Mouse (Mus musculus) embryonic facial prominence, embryonic 15.5 days (tissue): Measurements from ENCODE around the gene Entr1. TPM values are rescaled to one million over a fixed set of nuclear protein-coding genes. Genes with fewer than 3 reads are reported as not detected.
"Not testable (repeated sequence)": the region's sequence is repeated elsewhere in the genome, so short reads cannot be mapped to it uniquely, and the experiment has no call there.

Experiments
- ATAC-seq: fragments of 200-750 bp; cut with Nextera tagmentation; 2 replicates; pipeline ENCODE4 v1.8.0; 2017; ENCODE audit warnings: low read depth, moderate TSS enrichment; ENCODE audit not compliant: insufficient number of reproducible peaks, low FRiP score, low TSS enrichment
- H3K27ac ChIP-seq: fragments of 300-500 bp; sonication (generic); replicated peaks from 2 replicates; pipeline ENCODE4 v1.5.1; 2015; ENCODE audit warnings: mild to moderate bottlenecking, inconsistent platforms
- H3K27me3 ChIP-seq: fragments of 300-500 bp; sonication (generic); 2 replicates; pipeline ENCODE4 v1.6.1; 2015; ENCODE audit warnings: inconsistent platforms
- H3K36me3 ChIP-seq: fragments of 300-500 bp; sonication (generic); 2 replicates; pipeline ENCODE4 v1.6.1; 2015; ENCODE audit warnings: mild to moderate bottlenecking, inconsistent platforms
- H3K4me1 ChIP-seq: fragments of 300-500 bp; sonication (generic); 2 replicates; pipeline ENCODE4 v1.6.1; 2015; ENCODE audit warnings: inconsistent platforms
- H3K4me2 ChIP-seq: fragments of 300-500 bp; sonication (generic); replicated peaks from 2 replicates; pipeline ENCODE4 v1.6.1; 2015; ENCODE audit warnings: mild to moderate bottlenecking, inconsistent platforms
- H3K4me3 ChIP-seq: fragments of 300-500 bp; sonication (generic); replicated peaks from 2 replicates; pipeline ENCODE4 v1.5.1; 2015; ENCODE audit warnings: mild to moderate bottlenecking, inconsistent platforms
- H3K9ac ChIP-seq: fragments of 300-500 bp; sonication (generic); 2 replicates; pipeline ENCODE4 v1.6.1; 2015; ENCODE audit warnings: inconsistent platforms
- H3K9me3 ChIP-seq: fragments of 300-500 bp; sonication (generic); replicated peaks from 2 replicates; pipeline ENCODE4 v1.6.1; 2016; ENCODE audit warnings: inconsistent platforms
- WGBS: fragments of 180-500 bp; shearing (Covaris S2); methylation state at CpG from one replicate; pipeline ENCODE4 v1.1.7; 2015; 5-methylcytosine and 5-hydroxymethylcytosine counted together
- polyA plus RNA-seq: library from polyadenylated mRNA; unstranded; fragments of >200 nt; fragmentation: Nextera tagmentation; extraction: Ambion mirVana; gene quantifications from 2 replicates; pipeline ENCODE4 v1.2.1, GENCODE M21; 2015

The Entr1 gene
- polyA plus RNA-seq, 1 experiment from 2014 or later = 141 TPM

GRCm38 (mm10) chr2:26388682-26389153 lies 398 bp downstream of the Entr1 start:
- ATAC-seq = peak; percentile 20; the same call in 1 of the 2 replicates
- H3K27me3 ChIP-seq = no peaks in the 10 kb centered on the region
- 2% methylated on average over 44 of the region's 45 CpGs for WGBS

GRCm38 (mm10) chr2:26387713-26388112 lies 1.4 kb downstream of the Entr1 start:
- H3K27me3 ChIP-seq = no peaks in the 10 kb centered on the region
- H3K4me1 ChIP-seq = peaks cover 22% of the 10 kb centered on the region
- peak overlapping the region; percentile 94; the same call in 1 of the 2 replicates for H3K4me2 ChIP-seq
- no peak overlapping the region for H3K9ac ChIP-seq
- ATAC-seq = no peak
- H3K9me3 ChIP-seq = no peaks in the 10 kb centered on the region
- no peak overlapping the region for H3K27ac ChIP-seq
- peaks cover 76% of the 10 kb centered on the region for H3K36me3 ChIP-seq
- H3K4me3 ChIP-seq = peak overlapping the region; percentile 93
- 84% methylated on average over 3 of the region's 3 CpGs for WGBS

More at GRCm38 (mm10) chr2:26388682-26389153, 398 bp downstream of the Entr1 start:
- H3K4me3 ChIP-seq = peak overlapping the region; percentile 93
- H3K9ac ChIP-seq = peak overlapping the region; percentile 80
- peak overlapping the region; percentile 94 for H3K4me2 ChIP-seq
- H3K36me3 ChIP-seq = peaks cover 76% of the 10 kb centered on the region
- no peaks in the 10 kb centered on the region for H3K9me3 ChIP-seq
- H3K4me1 ChIP-seq = peaks cover 22% of the 10 kb centered on the region
- peak overlapping the region; percentile 67 for H3K27ac ChIP-seq

- Histone ChIP-seq H3K4me3 (peak overlapping the region; percentile 85), H3K9ac (peak overlapping the region; percentile 75; the same call in 1 of the 2 replicates), H3K36me3 (peaks cover 65% of the 10 kb centered on the region), H3K4me2 (peak overlapping the region; percentile 90)
- not testable (repeated sequence) for H3K27me3 ChIP-seq, ATAC-seq, H3K27ac ChIP-seq, H3K9me3 ChIP-seq, H3K4me1 ChIP-seq
- WGBS = 23% methylated on average over 6 of the region's 6 CpGs
These were observed 8.2 kb downstream of the Entr1 start for GRCm38 (mm10) chr2:26380871-26381270.

- H3K4me3 ChIP-seq = peak within 1 kb of the TSS; percentile 85
- peak; percentile 91 for ATAC-seq
- H3K4me2 ChIP-seq = peak within 1 kb of the TSS; percentile 90
- peak within 1 kb of the TSS; percentile 72 for H3K27ac ChIP-seq
- no peaks in the 10 kb centered on the region for H3K9me3 ChIP-seq
- peak within 1 kb of the TSS; percentile 75 for H3K9ac ChIP-seq
- peaks cover 10% of the 10 kb centered on the region; the same call in 1 of the 2 replicates for H3K4me1 ChIP-seq
- no peaks in the 10 kb centered on the region for H3K27me3 ChIP-seq
- H3K36me3 ChIP-seq = peaks cover 64% of the 10 kb centered on the region
- under 1% methylated on average over 38 of the region's 38 CpGs for WGBS
These were observed 8.9 kb downstream of the Entr1 start, which contains the start of gene Snapc4 for GRCm38 (mm10) chr2:26380131-26380771. Gene Snapc4, minus strand, starts transcription at chr2:26380653.

- Histone ChIP-seq H3K27ac (no peak overlapping the region), H3K4me3 (no peak overlapping the region), H3K9me3 (no peaks in the 10 kb centered on the region), H3K27me3 (no peaks in the 10 kb centered on the region), H3K36me3 (peaks cover 95% of the 10 kb centered on the region), H3K9ac (no peak overlapping the region), H3K4me2 (no peak overlapping the region), H3K4me1 (no peaks in the 10 kb centered on the region)
- ATAC-seq = no peak
- WGBS = 92% methylated on average over 8 of the region's 8 CpGs
These were observed 16.7 kb downstream of the Entr1 start for GRCm38 (mm10) chr2:26372396-26372795.

- Histone ChIP-seq H3K27me3 (no peaks in the 10 kb centered on the region), H3K27ac (no peak overlapping the region), H3K9ac (no peak overlapping the region), H3K4me3 (no peak overlapping the region), H3K36me3 (peaks cover 93% of the 10 kb centered on the region), H3K4me1 (peaks cover 11% of the 10 kb centered on the region; the same call in 1 of the 2 replicates), H3K9me3 (no peaks in the 10 kb centered on the region), H3K4me2 (no peak overlapping the region)
- no peak for ATAC-seq
- 82% methylated on average over 1 of the region's 1 CpGs for WGBS
These were observed 20.5 kb downstream of the Entr1 start for GRCm38 (mm10) chr2:26368572-26368971.

GRCm38 (mm10) chr2:26367911-26368310 lies 21.2 kb downstream of the Entr1 start:
- Histone ChIP-seq H3K4me2 (no peak overlapping the region), H3K36me3 (peaks cover 87% of the 10 kb centered on the region)

GRCm38 (mm10) chr2:26364738-26365465 lies 24.2 kb downstream of the Entr1 start:
- H3K27me3 ChIP-seq = no peaks in the 10 kb centered on the region
- H3K9ac ChIP-seq = no peak overlapping the region
- peaks cover 11% of the 10 kb centered on the region; the same call in 1 of the 2 replicates for H3K4me1 ChIP-seq
- no peak overlapping the region for H3K4me3 ChIP-seq
- no peak overlapping the region for H3K4me2 ChIP-seq
- ATAC-seq = no peak
- WGBS = 84% methylated on average over 10 of the region's 10 CpGs
- H3K27ac ChIP-seq = 0 out of 2 replicates have a peak overlapping the region, but pooled peaks have one; percentile 41
- H3K9me3 ChIP-seq = no peaks in the 10 kb centered on the region
- H3K36me3 ChIP-seq = peaks cover 67% of the 10 kb centered on the region

More at GRCm38 (mm10) chr2:26367911-26368310, 21.2 kb downstream of the Entr1 start:
- Histone ChIP-seq H3K27me3 (no peaks in the 10 kb centered on the region), H3K9ac (no peak overlapping the region), H3K4me1 (peaks cover 11% of the 10 kb centered on the region; the same call in 1 of the 2 replicates), H3K9me3 (no peaks in the 10 kb centered on the region), H3K27ac (no peak overlapping the region), H3K4me3 (no peak overlapping the region)
- ATAC-seq = no peak
- WGBS = 92% methylated on average over 6 of the region's 6 CpGs

GRCm38 (mm10) chr2:26363481-26363880 lies 25.6 kb downstream of the Entr1 start:
- H3K9me3 ChIP-seq = no peaks in the 10 kb centered on the region
- H3K4me3 ChIP-seq = no peak overlapping the region
- peaks cover 53% of the 10 kb centered on the region for H3K36me3 ChIP-seq
- H3K4me1 ChIP-seq = peaks cover 11% of the 10 kb centered on the region; the same call in 1 of the 2 replicates
- no peak overlapping the region for H3K9ac ChIP-seq
- H3K27ac ChIP-seq = no peak overlapping the region
- WGBS = 75% methylated on average over 5 of the region's 5 CpGs
- no peak overlapping the region for H3K4me2 ChIP-seq
- no peaks in the 10 kb centered on the region for H3K27me3 ChIP-seq
- ATAC-seq = no peak

GRCm38 (mm10) chr2:26362991-26363390 lies 26.1 kb downstream of the Entr1 start:
- 79% methylated on average over 5 of the region's 5 CpGs for WGBS
- no peaks in the 10 kb centered on the region for H3K27me3 ChIP-seq
- ATAC-seq = no peak
- H3K4me1 ChIP-seq = peaks cover 11% of the 10 kb centered on the region; the same call in 1 of the 2 replicates
- H3K4me3 ChIP-seq = no peak overlapping the region
- H3K36me3 ChIP-seq = peaks cover 48% of the 10 kb centered on the region
- H3K4me2 ChIP-seq = no peak overlapping the region
- H3K9me3 ChIP-seq = no peaks in the 10 kb centered on the region
- H3K9ac ChIP-seq = no peak overlapping the region
- H3K27ac ChIP-seq = no peak overlapping the region

GRCm38 (mm10) chr2:26360772-26361171 lies 28.3 kb downstream of the Entr1 start, which contains the start of gene Card9:
Gene Card9, minus strand, starts transcription at chr2:26360918.
- H3K36me3 ChIP-seq = peaks cover 26% of the 10 kb centered on the region
- 42% methylated on average over 3 of the region's 3 CpGs for WGBS
- 0 out of 2 replicates have a peak, but pooled peaks have one; percentile 17 for ATAC-seq
- H3K9ac ChIP-seq = no peak within 1 kb of the TSS
- H3K4me2 ChIP-seq = no peak within 1 kb of the TSS
- no peaks in the 10 kb centered on the region for H3K27me3 ChIP-seq
- no peaks in the 10 kb centered on the region for H3K9me3 ChIP-seq
- H3K4me1 ChIP-seq = peaks cover 17% of the 10 kb centered on the region; the same call in 1 of the 2 replicates
- H3K27ac ChIP-seq = no peak within 1 kb of the TSS
- H3K4me3 ChIP-seq = no peak within 1 kb of the TSS
